Mouse (Mus musculus): ENCODE results near the gene 4933424G06Rik. TPM values are rescaled to one million over a fixed set of nuclear protein-coding genes. Genes with fewer than 3 reads are reported as not detected.
"Not testable (repeated sequence)": the region's sequence is repeated elsewhere in the genome, so short reads cannot be mapped to it uniquely, and the experiment has no call there.

Gene 4933424G06Rik
- total RNA-seq (2021), result 1 to 10 TPM in 1 of 2 experiments, under 1 TPM in 1; 0.72 to 1.3 TPM

- intact Hi-C loops (cut with DNase I), result no loop called here
- peak; percentile 99 for DNase-seq
Observed at GRCm38 (mm10) chr1:36709854-36710280, at the start of gene 4933424G06Rik. TSS of gene 4933424G06Rik (plus strand) at chr1:36710149.

GRCm38 (mm10) chr1:36664457-36664856 lies 45.5 kb upstream of the 4933424G06Rik start:
- peak; percentile 36 for DNase-seq
- intact Hi-C loops (cut with DNase I), result no loop called here

GRCm38 (mm10) chr1:36665165-36665723 lies 44.7 kb upstream of the 4933424G06Rik start:
- intact Hi-C loops (cut with DNase I), result no loop called here
- no peak for DNase-seq

- intact Hi-C loops (cut with DNase I), result no loop called here
- DNase-seq, result no peak
Observed at GRCm38 (mm10) chr1:36665934-36666333, 44.0 kb upstream of the 4933424G06Rik start.

- intact Hi-C loops (cut with DNase I); DNase-seq: not testable (repeated sequence)
Observed at GRCm38 (mm10) chr1:36668007-36668406, 41.9 kb upstream of the 4933424G06Rik start.

GRCm38 (mm10) chr1:36670256-36670655 lies 39.7 kb upstream of the 4933424G06Rik start:
- intact Hi-C loops (cut with DNase I), result no loop called here
- no peak for DNase-seq

- no peak for DNase-seq
- intact Hi-C loops (cut with DNase I), result no loop called here
Observed at GRCm38 (mm10) chr1:36671260-36671659, 38.7 kb upstream of the 4933424G06Rik start.

GRCm38 (mm10) chr1:36672648-36673350 lies 37.1 kb upstream of the 4933424G06Rik start:
- intact Hi-C loops (cut with DNase I), result no loop called here
- no peak for DNase-seq

GRCm38 (mm10) chr1:36674936-36675335 lies 35.0 kb upstream of the 4933424G06Rik start:
- no peak for DNase-seq
- intact Hi-C loops (cut with DNase I), result no loop called here

GRCm38 (mm10) chr1:36680893-36681292 lies 29.1 kb upstream of the 4933424G06Rik start:
- intact Hi-C loops (cut with DNase I), result loop anchor here (5.0 kb wide), 1 partner anchor 124 kb away; the partner anchor contains the start of gene Sema4c

GRCm38 (mm10) chr1:36682620-36683355 lies 27.2 kb upstream of the 4933424G06Rik start, which contains the start of gene Fam178b:
TSS of gene Fam178b (minus strand) at chr1:36683183.
- intact Hi-C loops (cut with DNase I), result loop anchor here (5.0 kb wide), 1 partner anchor 125 kb away; the partner anchor contains the start of gene Sema4c
- DNase-seq, result peak; percentile 37

More at GRCm38 (mm10) chr1:36680893-36681292, 29.1 kb upstream of the 4933424G06Rik start:
- no peak for DNase-seq

GRCm38 (mm10) chr1:36683810-36684467 lies 26.0 kb upstream of the 4933424G06Rik start:
- intact Hi-C loops (cut with DNase I), result loop anchor here (5.0 kb wide), 1 partner anchor 127 kb away; the partner anchor contains the start of gene Sema4c
- peak; percentile 83 for DNase-seq

- DNase-seq, result no peak
- intact Hi-C loops (cut with DNase I), result loop anchor here (5.0 kb wide), 1 partner anchor 143 kb away; the partner anchor contains the start of gene Ankrd39
Observed at GRCm38 (mm10) chr1:36690671-36691235, 19.2 kb upstream of the 4933424G06Rik start.

- DNase-seq, result peak; percentile 97
- intact Hi-C loops (cut with DNase I), result loop anchor here (5.0 kb wide), 1 partner anchor 144 kb away; the partner anchor contains the start of gene Ankrd39
Observed at GRCm38 (mm10) chr1:36691271-36692155, 18.4 kb upstream of the 4933424G06Rik start, which contains the start of gene Cox5b. TSS of gene Cox5b (plus strand) at chr1:36691449.

- intact Hi-C loops (cut with DNase I), result loop anchor here (5.0 kb wide), 1 partner anchor 148 kb away; the partner anchor contains the start of gene Ankrd39
- DNase-seq, result no peak
Observed at GRCm38 (mm10) chr1:36694871-36695270, 15.1 kb upstream of the 4933424G06Rik start.

GRCm38 (mm10) chr1:36696411-36696810 lies 13.5 kb upstream of the 4933424G06Rik start:
- DNase-seq, result no peak
- intact Hi-C loops (cut with DNase I), result no loop called here

GRCm38 (mm10) chr1:36697030-36697429 lies 12.9 kb upstream of the 4933424G06Rik start:
- intact Hi-C loops (cut with DNase I), result no loop called here
- no peak for DNase-seq

- DNase-seq, result no peak
- intact Hi-C loops (cut with DNase I), result no loop called here
Observed at GRCm38 (mm10) chr1:36707166-36707565, 2.8 kb upstream of the 4933424G06Rik start.

- DNase-seq, result no peak
- intact Hi-C loops (cut with DNase I), result no loop called here
Observed at GRCm38 (mm10) chr1:36707797-36708196, 2.2 kb upstream of the 4933424G06Rik start.

Measured in left cerebral cortex, postnatal 4 days (tissue).